Mouse (Mus musculus): ENCODE data around the gene Tmem240. TPM values are rescaled to one million over a fixed set of nuclear protein-coding genes. Genes with fewer than 3 reads are reported as not detected.
"Not testable (repeated sequence)": the region's sequence is repeated elsewhere in the genome, so short reads cannot be mapped to it uniquely, and the experiment has no call there.

The Tmem240 gene
- polyA plus RNA-seq, 1 experiment = 68.5 TPM

GRCm38 (mm10) chr4:155733267-155733666, 1.3 kb upstream of the Tmem240 start:
- TF ChIP-seq POLR2A (IDR thresholded peaks at IDR 0.05; ENCODE audit: extremely low read depth, insufficient read depth, low read length) (no peak), CTCF (IDR thresholded peaks at IDR 0.05; ENCODE audit: extremely low read depth, insufficient read depth, low read length) (no peak)
- Histone ChIP-seq H3K27ac (ENCODE audit: insufficient read depth, low read length) (no peak overlapping the region), H3K4me1 (ENCODE audit: control insufficient read depth, insufficient read depth, low read length) (peaks cover 8% of the 10 kb centered on the region), H3K4me3 (ENCODE audit: insufficient read depth, low read length) (no peak overlapping the region)

GRCm38 (mm10) chr4:155734951-155735702, 527 bp downstream of the Tmem240 start:
- H3K4me1 ChIP-seq (ENCODE audit: control insufficient read depth, insufficient read depth, low read length) = peaks cover 11% of the 10 kb centered on the region
- no peak for TF ChIP-seq CTCF (IDR thresholded peaks at IDR 0.05; ENCODE audit: extremely low read depth, insufficient read depth, low read length)
- no peak for TF ChIP-seq POLR2A (IDR thresholded peaks at IDR 0.05; ENCODE audit: extremely low read depth, insufficient read depth, low read length)
- peak overlapping the region; percentile 52 for H3K4me3 ChIP-seq (ENCODE audit: insufficient read depth, low read length)
- H3K27ac ChIP-seq (ENCODE audit: insufficient read depth, low read length) = peak overlapping the region; percentile 54

GRCm38 (mm10) chr4:155735788-155736187, 1.2 kb downstream of the Tmem240 start:
- Histone ChIP-seq H3K4me3 (ENCODE audit: insufficient read depth, low read length) (peak overlapping the region; percentile 52), H3K27ac (ENCODE audit: insufficient read depth, low read length) (peak overlapping the region; percentile 54; the same call in 1 of the 2 replicates), H3K4me1 (ENCODE audit: control insufficient read depth, insufficient read depth, low read length) (peaks cover 11% of the 10 kb centered on the region)
- no peak for TF ChIP-seq POLR2A (IDR thresholded peaks at IDR 0.05; ENCODE audit: extremely low read depth, insufficient read depth, low read length)
- TF ChIP-seq CTCF (IDR thresholded peaks at IDR 0.05; ENCODE audit: extremely low read depth, insufficient read depth, low read length) = no peak

- no peak overlapping the region for H3K27ac ChIP-seq (ENCODE audit: insufficient read depth, low read length)
- peak overlapping the region; percentile 52; the same call in 1 of the 2 replicates for H3K4me3 ChIP-seq (ENCODE audit: insufficient read depth, low read length)
Observed at GRCm38 (mm10) chr4:155736421-155736820, 1.8 kb downstream of the Tmem240 start.

GRCm38 (mm10) chr4:155738262-155738661, 3.7 kb downstream of the Tmem240 start:
- Histone ChIP-seq H3K4me3 (ENCODE audit: insufficient read depth, low read length) (no peak overlapping the region), H3K4me1 (ENCODE audit: control insufficient read depth, insufficient read depth, low read length) (peaks cover 11% of the 10 kb centered on the region), H3K27ac (ENCODE audit: insufficient read depth, low read length) (no peak overlapping the region)
- TF ChIP-seq CTCF (IDR thresholded peaks at IDR 0.05; ENCODE audit: extremely low read depth, insufficient read depth, low read length) (no peak), POLR2A (IDR thresholded peaks at IDR 0.05; ENCODE audit: extremely low read depth, insufficient read depth, low read length) (no peak)

More at GRCm38 (mm10) chr4:155736421-155736820, 1.8 kb downstream of the Tmem240 start:
- H3K4me1 ChIP-seq (ENCODE audit: control insufficient read depth, insufficient read depth, low read length) = peaks cover 11% of the 10 kb centered on the region
- TF ChIP-seq POLR2A (IDR thresholded peaks at IDR 0.05; ENCODE audit: extremely low read depth, insufficient read depth, low read length) (no peak), CTCF (IDR thresholded peaks at IDR 0.05; ENCODE audit: extremely low read depth, insufficient read depth, low read length) (no peak)

- H3K27ac ChIP-seq (ENCODE audit: insufficient read depth, low read length) = no peak overlapping the region
- H3K4me3 ChIP-seq (ENCODE audit: insufficient read depth, low read length) = no peak overlapping the region
- peaks cover 11% of the 10 kb centered on the region for H3K4me1 ChIP-seq (ENCODE audit: control insufficient read depth, insufficient read depth, low read length)
- no peak for TF ChIP-seq POLR2A (IDR thresholded peaks at IDR 0.05; ENCODE audit: extremely low read depth, insufficient read depth, low read length)
- no peak for TF ChIP-seq CTCF (IDR thresholded peaks at IDR 0.05; ENCODE audit: extremely low read depth, insufficient read depth, low read length)
Observed at GRCm38 (mm10) chr4:155739152-155739551, 4.6 kb downstream of the Tmem240 start.

- no peak for TF ChIP-seq CTCF (IDR thresholded peaks at IDR 0.05; ENCODE audit: extremely low read depth, insufficient read depth, low read length)
- peak; percentile 25; the same call in 1 of the 2 replicates for TF ChIP-seq POLR2A (IDR thresholded peaks at IDR 0.05; ENCODE audit: extremely low read depth, insufficient read depth, low read length)
- no peak overlapping the region for H3K4me3 ChIP-seq (ENCODE audit: insufficient read depth, low read length)
- peaks cover 11% of the 10 kb centered on the region for H3K4me1 ChIP-seq (ENCODE audit: control insufficient read depth, insufficient read depth, low read length)
- no peak overlapping the region for H3K27ac ChIP-seq (ENCODE audit: insufficient read depth, low read length)
Observed at GRCm38 (mm10) chr4:155739741-155740636, 5.4 kb downstream of the Tmem240 start.

- H3K4me1 ChIP-seq (ENCODE audit: control insufficient read depth, insufficient read depth, low read length) = peaks cover 11% of the 10 kb centered on the region
- not testable (repeated sequence) for H3K4me3 ChIP-seq (ENCODE audit: insufficient read depth, low read length); H3K27ac ChIP-seq (ENCODE audit: insufficient read depth, low read length)
- TF ChIP-seq POLR2A (IDR thresholded peaks at IDR 0.05; ENCODE audit: extremely low read depth, insufficient read depth, low read length) = 0 out of 2 replicates have a peak, but pooled peaks have one; percentile 7
Observed at GRCm38 (mm10) chr4:155740681-155741080, 6.1 kb downstream of the Tmem240 start.

- no peak overlapping the region for H3K4me3 ChIP-seq (ENCODE audit: insufficient read depth, low read length)
- no peak for TF ChIP-seq CTCF (IDR thresholded peaks at IDR 0.05; ENCODE audit: extremely low read depth, insufficient read depth, low read length)
- no peak for TF ChIP-seq POLR2A (IDR thresholded peaks at IDR 0.05; ENCODE audit: extremely low read depth, insufficient read depth, low read length)
- peaks cover 6% of the 10 kb centered on the region for H3K4me1 ChIP-seq (ENCODE audit: control insufficient read depth, insufficient read depth, low read length)
- no peak overlapping the region for H3K27ac ChIP-seq (ENCODE audit: insufficient read depth, low read length)
Observed at GRCm38 (mm10) chr4:155742684-155743083, 8.1 kb downstream of the Tmem240 start.
